Mouse (Mus musculus) erythroid progenitor cell, adult 5-6 weeks (primary cell): ENCODE results near the gene Sh3kbp1. TPM values are rescaled to one million over a fixed set of nuclear protein-coding genes. Genes with fewer than 3 reads are reported as not detected.
A peak's percentile ranks its signal among the peaks of the same experiment; 100 is the strongest.

Source experiments
- ATAC-seq: replicated peaks from 2 replicates; pipeline ENCODE4 v1.8.0; 2016; ENCODE audit warnings: moderate number of reproducible peaks, mild to moderate bottlenecking, moderate TSS enrichment, inconsistent platforms; ENCODE audit not compliant: poor library complexity, low FRiP score, severe bottlenecking
- total RNA-seq, 2 experiments: library from RNA; stranded (forward) in 1 of 2; stranded (reverse) in 1 of 2; fragments of 150-400 nt in 1 of 2; fragments of 186-747, 209-891 nt in 1 of 2; gene quantifications; 2 replicates each; pipeline versions ENCODE4 v1.2.3 to v1.2.4; 2015 to 2017; ENCODE audit warnings: low replicate concordance in 2 of 2

Gene Sh3kbp1
- total RNA-seq, 2 experiments from 2014 or later: 35.2 to 36.5 TPM

DNA sequence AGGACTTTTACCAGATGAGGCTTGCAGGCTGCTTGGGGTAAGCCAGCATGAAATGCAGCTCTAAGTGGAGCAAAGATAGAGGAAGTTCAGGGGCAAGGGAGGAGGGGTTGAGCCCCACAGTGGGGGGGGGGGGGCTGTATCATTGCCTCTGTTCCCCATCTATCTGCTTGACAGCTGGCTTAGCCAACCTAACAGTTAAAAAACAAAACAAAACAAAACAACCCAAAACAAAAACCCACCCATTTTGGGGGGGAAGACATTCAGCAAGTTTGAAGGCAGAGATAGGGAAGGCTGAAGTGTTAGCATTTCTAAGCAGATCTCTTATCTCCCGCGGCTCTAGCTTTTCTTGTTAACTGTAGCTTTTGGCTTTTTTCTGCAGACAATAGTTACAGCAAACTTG, 49.2 kb downstream of the Sh3kbp1 start:
- no peak for ATAC-seq

DNA sequence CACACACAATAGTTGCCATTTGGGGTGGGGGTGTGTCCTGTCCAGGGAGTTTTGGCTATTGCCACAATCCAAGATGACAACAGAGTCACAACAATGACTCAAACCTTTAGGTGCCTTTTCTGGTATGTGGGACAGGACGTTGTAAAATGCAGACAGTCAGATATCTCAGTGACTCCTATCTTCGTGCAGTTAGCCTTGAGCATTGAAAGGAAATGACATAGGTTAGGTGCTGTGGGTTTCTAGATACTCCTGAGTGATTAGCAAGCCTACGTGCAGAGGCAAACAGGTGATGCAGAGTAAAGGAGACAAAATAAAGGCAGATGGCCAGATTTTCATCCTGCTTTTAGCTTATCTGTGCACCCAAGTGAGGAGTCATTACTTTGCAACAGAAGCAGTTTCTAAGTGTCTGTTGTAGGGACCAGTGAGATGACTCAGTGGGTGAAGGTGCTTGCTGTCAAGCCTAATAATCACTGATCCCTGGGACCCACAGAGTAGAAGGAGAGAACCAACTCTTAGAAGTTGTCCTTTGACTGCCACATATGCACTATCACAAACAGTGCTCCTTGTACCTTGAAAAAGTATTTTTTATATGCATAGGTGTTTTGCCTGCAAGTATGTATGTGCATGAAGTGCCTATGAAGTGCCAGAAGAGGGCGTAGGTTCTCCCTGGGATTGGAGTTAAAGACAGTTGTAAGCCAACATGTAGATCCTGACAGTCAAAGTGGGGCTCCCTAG, 50.7 kb downstream of the Sh3kbp1 start:
- no peak for ATAC-seq

DNA sequence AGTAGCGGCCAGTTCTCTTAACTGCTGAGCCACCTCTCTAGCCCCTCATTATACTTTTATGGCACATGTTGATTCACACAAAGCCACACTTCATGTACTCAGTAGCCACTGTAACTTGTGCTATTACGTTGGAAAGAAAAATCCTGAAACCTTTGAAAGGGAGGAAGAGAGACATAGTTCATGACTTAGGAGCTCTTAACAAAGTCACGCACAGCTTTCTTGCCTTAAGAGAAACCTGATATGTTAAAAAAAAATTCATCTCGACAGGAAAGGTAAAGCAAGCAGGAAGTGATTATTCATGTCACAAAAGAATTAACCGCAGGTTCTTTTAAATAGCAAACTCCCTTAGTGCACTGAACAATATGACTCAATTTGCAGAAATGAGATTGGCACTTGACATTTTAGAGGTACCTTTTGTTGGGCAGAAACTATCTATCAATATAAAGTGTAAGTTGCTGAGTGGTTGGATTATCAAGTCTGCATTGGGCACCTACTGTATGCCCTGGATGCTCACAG, 51.3 kb downstream of the Sh3kbp1 start:
- ATAC-seq: no peak

DNA sequence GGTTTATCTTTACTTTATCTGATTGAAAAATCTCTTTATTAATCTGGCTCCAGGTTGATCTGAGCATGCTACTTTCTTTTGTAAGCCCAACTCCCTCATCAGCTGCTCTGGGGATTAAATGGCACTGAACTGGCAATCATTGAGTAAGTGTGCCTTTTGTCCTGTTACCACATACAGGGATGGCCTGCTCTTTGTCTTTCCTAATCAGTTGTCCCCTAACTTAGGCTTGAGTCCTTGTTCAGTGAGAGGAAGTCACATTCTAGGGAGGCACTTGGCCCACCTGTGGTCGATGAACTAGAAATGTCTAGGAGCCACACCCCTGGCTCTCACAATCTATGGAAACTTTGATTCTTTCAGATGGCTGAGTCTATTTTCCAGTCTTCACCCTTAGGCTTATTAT, 58.4 kb downstream of the Sh3kbp1 start:
- ATAC-seq: no peak

DNA sequence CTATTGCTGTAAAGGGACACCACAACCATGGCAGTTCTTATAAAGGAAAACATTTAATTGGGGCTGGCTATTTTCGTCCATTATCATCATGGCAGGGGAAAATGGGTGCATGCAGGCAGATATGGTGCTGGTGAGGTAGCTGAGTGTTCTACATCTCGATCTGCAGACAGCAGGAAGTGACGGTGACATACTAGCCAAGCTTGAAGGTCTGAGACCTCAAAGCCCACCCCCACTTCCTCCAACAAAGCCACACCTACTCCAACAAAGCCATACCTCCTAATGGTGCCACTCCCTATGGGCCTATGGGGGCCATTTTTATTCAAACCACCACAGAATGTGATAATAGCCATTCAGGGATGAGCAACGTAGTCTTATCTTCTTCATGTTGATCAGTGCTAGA, 59.8 kb downstream of the Sh3kbp1 start:
- ATAC-seq: no peak

DNA sequence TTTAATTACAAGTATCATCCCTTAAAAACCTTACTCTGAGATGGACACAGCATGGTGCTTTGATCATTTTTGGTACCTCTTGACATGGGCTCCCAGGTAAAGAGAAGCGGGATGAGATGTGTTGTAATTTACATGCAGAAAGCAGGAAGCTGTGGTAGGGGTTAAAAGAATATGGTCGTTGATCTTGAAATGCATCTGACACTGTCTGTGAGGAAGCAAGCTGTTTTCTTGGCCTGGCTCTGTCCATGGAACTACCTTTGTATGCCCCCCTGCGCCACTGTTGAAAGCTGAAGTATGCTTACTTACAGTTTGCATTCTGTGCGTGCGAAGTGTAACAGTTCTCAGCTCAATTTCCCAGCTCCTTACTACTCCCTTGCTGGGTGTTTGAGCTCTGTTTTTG, 61.6 kb downstream of the Sh3kbp1 start:
- ATAC-seq: no peak

DNA sequence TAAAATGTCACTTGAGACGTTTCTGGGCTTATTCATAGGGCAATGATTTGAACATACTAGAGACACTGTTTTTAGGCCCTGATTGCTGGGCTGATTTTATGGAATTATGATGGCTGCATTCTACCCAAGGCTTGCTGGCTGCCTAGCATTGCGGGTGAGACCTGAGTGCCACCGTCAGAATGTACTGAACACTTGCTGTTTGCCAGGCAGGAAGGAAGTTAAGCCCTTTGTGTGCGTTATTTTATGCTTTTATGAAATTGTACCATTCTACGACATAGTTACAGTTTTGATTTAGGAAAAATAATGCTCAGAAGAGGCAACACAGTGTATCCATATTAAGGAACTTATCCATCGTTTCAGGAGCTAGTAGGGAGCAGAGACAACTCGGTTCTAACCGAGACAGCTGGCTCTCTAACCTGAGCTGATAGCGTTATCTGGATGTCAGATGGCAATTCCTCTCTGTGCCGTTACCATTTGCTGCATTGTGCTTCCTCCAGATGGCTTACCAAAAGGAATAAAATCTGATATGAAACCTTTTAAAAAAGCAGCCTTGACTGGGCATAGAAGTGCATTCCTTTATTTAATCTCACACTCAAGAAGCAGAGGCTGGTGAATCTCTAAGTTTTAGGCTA, 62.8 kb downstream of the Sh3kbp1 start:
- 0 out of 2 replicates have a peak, but pooled peaks have one; percentile 54 for ATAC-seq

DNA sequence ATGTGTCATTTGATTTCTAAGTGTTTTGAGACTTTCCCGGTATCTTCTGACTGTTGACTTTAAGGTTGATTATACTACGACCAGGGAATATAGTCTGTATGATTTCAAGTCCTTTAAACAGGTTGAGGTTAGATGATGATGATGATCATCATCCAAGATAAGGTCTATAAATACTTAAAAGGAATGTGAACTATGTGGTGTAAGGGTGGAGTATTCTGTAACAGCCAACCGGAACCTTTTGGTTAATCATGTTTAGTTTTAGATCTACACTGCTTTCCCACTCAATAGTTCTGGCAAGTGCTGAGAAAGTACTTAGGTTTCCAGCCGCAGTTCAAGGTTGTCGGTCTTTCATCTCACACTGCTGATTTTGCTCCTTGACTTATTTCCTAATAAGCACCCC, 66.1 kb downstream of the Sh3kbp1 start:
- no peak for ATAC-seq

DNA sequence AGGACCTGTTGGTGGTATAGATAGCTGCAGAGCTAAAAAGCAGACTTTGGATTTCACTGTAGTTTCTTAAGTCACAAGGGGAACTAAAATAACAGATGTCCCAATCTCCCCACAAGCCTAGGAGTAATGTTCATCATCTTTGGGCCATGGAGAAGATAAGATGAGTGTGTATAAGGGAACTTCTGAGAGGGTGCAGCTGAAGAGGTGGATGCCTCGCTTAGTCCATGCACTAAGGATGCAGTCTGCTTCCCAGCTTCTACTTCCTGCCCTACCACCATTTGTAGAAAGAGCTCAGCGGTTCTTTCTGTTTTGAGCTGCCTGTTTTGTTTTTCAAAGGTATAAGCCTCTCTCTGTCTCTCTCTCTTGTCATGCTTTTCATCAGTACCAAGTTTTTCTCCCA, 69.5 kb downstream of the Sh3kbp1 start:
- ATAC-seq: no peak

DNA sequence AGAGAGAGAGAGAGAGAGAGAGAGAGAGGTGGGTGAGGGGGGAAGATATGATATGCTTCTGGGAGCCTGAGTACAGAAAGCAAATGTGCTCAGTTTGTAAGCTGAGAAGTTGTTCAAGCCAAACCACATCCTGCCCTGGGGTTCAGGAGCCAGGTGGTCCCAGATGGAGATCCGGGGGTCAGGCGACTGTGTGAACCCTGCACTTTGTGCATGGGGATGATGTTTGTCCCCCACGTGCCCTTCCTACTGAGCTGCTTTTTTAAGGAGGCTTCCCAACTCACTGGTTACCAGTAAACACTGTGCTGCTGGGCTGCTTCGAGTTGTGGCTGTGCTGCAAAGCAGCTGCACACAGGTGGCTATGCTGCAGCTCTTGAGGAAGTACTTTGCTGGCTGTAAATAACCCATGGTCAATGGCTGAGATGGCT, 70.0 kb downstream of the Sh3kbp1 start:
- ATAC-seq: no peak

DNA sequence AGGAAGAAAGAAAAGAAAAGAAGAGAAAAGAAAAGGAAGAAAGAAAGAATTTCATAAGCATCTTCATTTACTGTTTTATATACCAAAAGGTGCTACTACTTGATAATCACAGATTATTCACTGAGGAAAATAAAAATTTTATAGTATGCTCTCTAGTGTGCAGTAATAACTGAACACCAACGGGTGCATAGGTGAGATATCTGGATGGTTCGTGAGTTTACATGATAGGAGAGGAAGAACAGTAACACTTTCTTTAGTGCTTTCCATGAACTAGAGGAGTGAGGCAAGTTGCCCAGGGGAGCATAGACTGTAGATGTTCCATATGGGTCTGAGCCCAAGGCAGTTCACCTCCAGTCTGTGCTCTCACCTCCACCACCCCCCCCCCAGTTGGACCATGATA, 75.8 kb downstream of the Sh3kbp1 start:
- no peak for ATAC-seq

DNA sequence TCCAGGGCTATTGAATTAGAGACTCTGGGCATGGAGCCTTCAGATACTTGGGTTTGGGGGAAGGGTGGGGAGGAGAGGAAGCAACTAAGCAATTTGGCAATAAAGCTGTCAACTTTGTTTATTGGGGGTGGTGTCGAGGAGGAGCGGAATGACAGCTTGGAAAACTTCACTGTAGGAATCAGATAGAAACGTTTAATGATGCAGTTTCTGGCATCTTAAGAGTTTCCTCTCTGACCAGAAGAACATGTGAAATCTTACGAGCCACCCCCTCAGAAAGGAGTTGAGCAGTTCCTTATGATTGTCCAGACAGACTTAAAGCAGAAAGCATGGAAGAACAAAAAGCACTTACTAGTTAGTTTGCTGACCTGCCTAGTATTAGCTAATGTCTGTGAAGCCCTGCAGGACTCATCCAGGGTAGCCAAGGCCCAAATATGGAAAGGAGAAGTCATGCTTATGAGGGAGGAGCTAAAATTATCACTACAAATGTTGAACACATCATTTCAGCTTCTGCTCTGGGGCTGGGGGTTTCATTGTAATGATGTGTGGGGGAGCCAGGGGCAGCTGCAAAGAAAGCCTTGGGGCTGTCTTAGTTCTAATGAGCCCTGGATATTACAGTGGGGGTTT, 77.4 kb downstream of the Sh3kbp1 start:
- ATAC-seq: no peak

DNA sequence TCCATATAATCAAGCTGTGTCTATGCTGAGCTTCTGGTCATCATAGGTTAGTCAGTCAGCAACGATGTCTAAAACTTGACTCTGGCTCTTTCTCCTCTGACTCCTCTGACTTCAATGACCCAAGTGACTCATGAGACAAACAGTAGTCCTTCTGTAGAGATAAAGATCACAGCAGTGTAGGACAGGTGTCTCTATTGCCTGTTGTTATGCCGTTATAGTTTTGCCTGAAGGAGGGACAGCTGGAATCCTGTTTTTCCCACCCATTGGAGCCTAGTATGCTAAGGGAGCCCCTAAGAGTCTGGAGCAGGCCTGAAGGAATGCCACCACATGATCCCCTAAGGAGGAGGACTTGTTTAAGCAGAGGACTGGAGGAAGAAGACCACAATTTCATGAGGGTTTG, 78.3 kb downstream of the Sh3kbp1 start:
- ATAC-seq: no peak

DNA sequence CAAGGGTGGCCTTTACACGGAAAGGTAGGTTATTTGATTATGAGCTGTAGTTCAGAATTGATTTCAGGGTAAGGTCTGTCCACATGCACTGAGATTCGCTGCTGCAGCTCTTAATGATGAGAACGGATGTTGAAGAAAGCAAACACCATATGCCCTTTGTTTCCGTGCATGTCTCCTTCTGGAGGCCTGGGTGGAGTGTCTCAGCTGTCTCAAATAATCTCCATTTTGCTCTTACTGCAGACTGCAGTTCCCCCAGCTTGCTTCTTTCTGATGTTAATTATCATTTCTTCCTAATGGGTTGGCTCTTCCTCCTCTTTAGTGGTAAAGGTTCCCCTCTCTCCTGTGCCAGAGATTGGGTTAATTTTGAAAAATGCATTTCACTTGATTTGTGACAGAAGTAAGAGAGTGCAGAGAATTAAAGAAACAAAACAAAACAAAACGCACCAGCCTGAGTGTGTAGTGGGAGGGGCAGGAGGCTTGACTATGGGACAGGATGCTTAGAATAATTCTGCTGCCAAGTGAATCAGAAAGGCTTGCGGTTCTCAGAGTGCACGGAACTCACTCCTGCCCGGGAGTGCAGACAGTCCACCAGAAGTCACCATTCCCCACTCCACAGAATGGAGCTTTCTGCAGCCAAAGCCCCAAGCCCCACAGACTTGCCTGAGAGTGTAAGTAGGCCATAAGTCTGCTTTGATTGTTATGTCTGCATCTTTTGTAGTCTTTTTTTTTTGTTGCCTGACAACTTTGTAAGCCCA, 81.2 kb downstream of the Sh3kbp1 start:
- ATAC-seq: no peak

DNA sequence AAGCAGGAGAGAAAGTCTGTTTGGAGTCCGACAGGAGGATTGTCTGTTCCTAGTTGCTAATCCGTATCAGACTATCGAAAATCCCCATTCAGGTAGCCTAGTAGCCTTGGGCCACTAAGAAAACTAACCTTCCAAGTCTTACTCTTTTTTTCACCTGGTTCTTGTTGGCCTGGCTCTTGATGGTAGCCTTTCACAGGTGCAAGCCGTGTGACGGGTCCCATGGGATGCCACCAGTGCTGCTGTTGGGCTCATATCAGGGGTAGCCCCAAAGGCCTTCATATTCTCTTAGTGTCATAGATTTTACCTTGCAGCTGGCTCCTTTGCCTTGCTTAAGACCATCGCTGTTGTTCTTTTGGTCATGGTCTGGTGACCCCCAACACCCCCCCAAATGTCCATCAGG, 82.2 kb downstream of the Sh3kbp1 start:
- ATAC-seq: no peak

DNA sequence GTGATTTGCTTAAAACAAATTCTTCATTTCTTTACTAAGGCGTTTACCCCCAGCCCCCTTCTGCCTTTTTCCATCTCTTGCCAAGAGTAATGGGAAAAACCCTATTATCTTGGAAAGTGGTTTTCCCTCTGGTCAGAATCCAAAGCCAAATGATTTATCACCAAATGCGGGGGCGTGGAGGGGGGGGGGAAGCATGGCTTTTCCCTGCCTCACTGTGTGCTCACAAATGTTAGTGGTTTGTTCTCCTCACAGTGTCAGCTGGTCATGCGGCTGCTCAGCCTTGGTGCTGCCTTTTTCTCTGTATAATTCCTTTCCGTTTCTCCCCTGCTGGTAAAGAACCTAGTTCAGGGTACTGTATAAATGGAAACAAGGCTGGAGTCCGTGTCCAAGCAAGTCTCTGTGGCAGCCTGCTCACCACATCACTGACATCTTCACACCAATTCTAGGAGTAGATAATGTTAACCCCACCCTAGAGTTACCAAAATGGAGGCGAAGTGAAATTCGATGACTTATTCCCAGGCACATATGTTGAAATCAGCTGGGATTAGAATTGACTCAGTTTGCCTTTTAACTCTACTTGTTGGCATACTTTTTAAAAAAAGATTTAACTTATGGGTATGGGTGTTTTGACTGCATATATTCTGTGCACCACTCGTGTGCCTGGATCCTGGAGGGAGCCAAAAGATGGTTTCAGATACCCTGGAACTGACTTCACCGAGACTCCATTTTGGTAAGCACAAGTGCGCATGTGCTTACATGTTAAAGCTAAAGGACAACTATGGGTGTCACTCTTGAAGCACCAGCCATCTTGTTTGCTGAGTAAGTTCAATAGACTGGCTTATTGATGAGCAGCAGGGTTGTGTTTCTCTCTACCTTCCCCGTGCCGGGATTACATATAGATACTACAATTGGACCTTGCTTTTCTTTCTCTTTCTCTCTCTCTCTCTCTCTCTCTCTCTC, 84.3 kb downstream of the Sh3kbp1 start:
- ATAC-seq: no peak

DNA sequence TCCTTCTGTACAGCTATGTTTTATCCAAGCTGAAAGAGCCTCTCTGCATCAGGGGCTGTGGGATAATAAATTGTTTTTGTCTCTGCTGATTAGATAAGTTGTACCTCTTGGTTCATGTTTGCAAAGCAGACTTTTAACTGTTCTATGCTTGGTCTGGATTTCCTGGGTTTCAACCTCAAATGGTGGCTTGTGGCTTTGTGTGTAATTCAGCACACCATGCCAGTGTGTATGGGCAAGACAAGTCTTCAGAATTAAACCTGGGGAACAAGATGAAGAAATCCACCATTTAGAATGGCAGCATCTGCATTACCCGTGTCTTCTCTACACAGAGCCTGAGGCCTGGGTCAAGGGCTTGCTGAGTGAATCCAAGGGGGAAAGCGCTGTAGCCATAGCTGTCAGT, 86.1 kb downstream of the Sh3kbp1 start:
- ATAC-seq: no peak

DNA sequence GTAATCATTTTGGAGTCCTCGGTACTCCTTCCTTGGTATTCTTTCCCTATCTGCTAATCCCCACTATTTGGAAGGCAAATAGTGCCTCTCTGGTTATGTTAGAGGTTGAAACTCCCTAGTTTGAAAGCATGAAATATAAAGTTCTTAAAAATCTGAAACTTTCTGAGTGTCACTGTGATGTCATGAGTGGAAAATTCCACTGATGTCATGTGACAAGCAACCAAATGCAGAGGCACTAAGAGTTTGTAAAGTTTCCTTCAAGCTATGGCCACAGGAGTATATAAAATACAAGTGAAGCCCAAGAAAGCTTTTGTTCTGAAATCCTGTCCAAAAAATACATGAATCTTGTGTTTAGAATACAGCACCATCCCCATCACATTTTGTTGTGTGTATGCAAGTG, 94.3 kb downstream of the Sh3kbp1 start:
- ATAC-seq: no peak

DNA sequence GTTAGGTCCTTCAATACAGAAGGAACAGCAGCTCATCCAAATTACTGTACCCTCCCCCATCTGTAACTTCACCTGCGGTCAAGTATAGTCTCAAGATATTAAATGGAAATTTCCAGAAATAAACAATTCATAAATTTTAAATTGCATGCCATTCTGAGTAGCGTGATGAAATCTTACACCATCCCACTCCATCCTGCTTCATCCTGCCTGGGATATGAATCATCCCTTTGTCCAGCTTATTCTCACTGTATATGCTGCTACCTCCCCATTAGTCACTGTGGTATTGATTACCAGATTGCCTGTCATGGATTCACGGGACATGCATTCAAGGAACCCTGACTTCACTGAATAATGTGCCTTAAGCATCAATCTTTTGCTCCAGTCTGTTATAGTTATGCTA, 104.3 kb downstream of the Sh3kbp1 start:
- no peak for ATAC-seq
